Mouse (Mus musculus): ENCODE results near the gene Srr. TPM values are rescaled to one million over a fixed set of nuclear protein-coding genes. Genes with fewer than 3 reads are reported as not detected.
A peak's percentile ranks its signal among the peaks of the same experiment; 100 is the strongest.

The Srr gene
- polyA plus RNA-seq, 1 experiment from 2014 or later, result 24.4 TPM

DNA sequence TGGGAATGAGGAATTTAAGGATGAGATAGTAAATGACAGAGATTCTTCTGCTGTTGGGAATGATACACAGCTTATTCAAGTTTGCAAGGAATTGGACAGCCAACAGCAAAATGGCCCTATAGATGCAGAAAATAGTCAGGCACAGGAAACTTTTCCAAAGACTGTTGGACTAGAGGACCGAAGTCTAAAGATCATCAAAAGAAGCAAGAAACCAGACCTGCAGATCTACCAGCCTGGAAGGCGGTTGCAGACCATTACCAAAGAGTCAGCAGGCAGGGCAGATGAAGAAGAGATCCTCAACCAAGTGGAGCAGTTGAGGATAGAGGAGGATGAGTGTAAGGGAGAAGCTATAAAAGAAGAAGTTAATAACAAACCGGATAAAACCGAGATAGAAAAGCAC is 3.4 kb upstream of the Srr start:
- DNase-seq (ENCODE audit: low spot score) (no peak), ATAC-seq (replicated peaks; ENCODE audit: low FRiP score, low read depth) (no peak)
- no peak overlapping the region for H3K4me3 ChIP-seq (replicated peaks; ENCODE audit: low read depth, low read length)
- TF ChIP-seq CTCF (IDR thresholded peaks at IDR 0.05; ENCODE audit: low read depth), result no peak
- H3K9me3 ChIP-seq (replicated peaks; ENCODE audit: low read length), result no peaks in the 10 kb centered on the region
- no peaks in the 10 kb centered on the region for H3K27me3 ChIP-seq (ENCODE audit: insufficient read depth, low read length)
- no peak overlapping the region for H3K9ac ChIP-seq (ENCODE audit: low read depth, low read length)
- H3K36me3 ChIP-seq (ENCODE audit: insufficient read depth, low read length), result peaks cover 26% of the 10 kb centered on the region
- no peak overlapping the region for H3K27ac ChIP-seq
- 84% methylated on average over 4 of the region's 4 CpGs for WGBS
- H3K4me2 ChIP-seq (ENCODE audit: low read length), result no peak overlapping the region
- 0 out of 2 replicates have a peak, but pooled peaks cover 13% of the 10 kb centered on the region for H3K4me1 ChIP-seq (replicated peaks; ENCODE audit: insufficient read depth, low read length)

DNA sequence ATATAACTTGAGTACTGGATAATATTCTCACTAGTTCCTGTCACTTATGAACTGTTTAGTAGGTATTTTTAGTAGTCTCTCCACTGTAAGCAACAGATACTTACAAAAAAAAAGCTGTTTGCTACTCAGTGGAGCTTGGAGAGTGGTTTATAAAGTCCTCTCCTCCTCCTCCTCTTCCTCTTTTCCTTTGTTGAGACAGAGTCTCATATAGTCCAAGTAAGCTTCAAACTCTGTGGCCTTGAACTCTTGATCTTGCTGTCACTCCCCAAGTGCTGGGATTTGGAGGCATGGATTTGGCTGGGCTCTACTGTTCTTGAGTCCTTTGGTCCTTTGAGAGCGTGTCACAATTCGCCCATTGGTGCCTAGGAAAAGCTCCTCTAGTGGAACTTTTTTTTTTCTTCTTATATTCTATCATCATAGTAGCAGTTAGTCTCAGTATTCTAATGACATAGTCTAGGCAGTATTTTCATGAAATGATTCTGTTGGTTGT is 1.5 kb upstream of the Srr start:
- H3K36me3 ChIP-seq (ENCODE audit: insufficient read depth, low read length), result peaks cover 12% of the 10 kb centered on the region; the same call in 1 of the 2 replicates
- H3K27me3 ChIP-seq (ENCODE audit: insufficient read depth, low read length), result no peaks in the 10 kb centered on the region
- DNase-seq (ENCODE audit: low spot score) (no peak), ATAC-seq (replicated peaks; ENCODE audit: low FRiP score, low read depth) (no peak)
- WGBS, result 86% methylated on average over 2 of the region's 2 CpGs
- no peak overlapping the region for H3K9ac ChIP-seq (ENCODE audit: low read depth, low read length)
- 0 out of 2 replicates have a peak, but pooled peaks cover 13% of the 10 kb centered on the region for H3K4me1 ChIP-seq (replicated peaks; ENCODE audit: insufficient read depth, low read length)
- no peak overlapping the region for H3K27ac ChIP-seq
- H3K4me3 ChIP-seq (replicated peaks; ENCODE audit: low read depth, low read length), result no peak overlapping the region
- no peak for TF ChIP-seq CTCF (IDR thresholded peaks at IDR 0.05; ENCODE audit: low read depth)
- no peaks in the 10 kb centered on the region for H3K9me3 ChIP-seq (replicated peaks; ENCODE audit: low read length)
- H3K4me2 ChIP-seq (ENCODE audit: low read length), result peak overlapping the region; percentile 65; the same call in 1 of the 2 replicates

DNA sequence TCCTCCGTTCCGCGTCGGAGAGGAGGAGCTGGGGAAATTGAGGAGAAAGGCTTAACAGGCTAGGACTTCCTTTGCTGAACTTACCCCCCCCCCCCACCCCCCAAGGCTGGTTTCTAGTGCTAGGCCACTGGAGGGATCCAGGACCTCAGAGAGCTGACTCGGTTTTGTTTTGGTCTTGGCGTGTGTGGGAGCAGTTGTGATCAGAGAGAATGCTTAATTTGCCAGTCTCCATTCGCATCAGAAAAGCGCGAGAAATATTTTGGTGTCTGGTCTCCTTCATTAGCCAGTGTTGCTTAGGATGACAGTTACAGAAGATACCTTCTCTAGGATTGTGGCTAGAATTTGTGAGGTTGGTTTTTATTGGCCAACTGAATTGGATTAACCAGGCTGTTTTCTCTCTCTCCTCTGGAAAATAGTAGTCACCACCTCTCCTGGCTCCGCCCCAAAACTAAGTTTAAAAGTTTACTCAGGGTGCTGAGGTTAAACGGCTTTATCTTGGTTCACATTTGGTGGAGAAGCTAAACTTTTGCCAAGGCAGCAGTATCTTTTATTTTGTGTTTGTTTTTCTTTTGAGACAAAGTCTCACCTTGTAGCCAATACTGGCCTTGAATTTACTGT is 749 bp upstream of the Srr start:
- DNase-seq (ENCODE audit: low spot score), result peak; percentile 35

DNA sequence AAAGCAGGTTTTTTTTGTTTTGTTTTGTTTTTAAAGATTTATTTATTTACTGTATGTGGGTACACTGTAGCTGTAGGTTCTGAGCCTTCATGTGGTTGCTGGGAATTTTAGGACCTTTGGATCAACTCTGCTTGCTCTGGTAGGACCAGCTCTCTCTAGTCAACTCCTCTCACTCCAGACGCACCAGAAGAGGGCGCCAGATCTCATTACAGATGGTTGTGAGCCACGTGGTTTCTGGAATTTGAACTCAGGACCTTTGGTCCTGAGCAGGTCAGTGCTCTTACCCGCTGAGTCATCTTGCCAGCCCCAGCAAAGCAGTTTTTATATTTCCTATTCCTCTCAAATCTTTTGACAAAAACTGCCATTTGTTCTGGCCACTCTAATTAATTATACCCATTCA is 1.6 kb downstream of the Srr start:
- no peak overlapping the region for H3K4me3 ChIP-seq (replicated peaks; ENCODE audit: low read depth, low read length)
- H3K27me3 ChIP-seq (ENCODE audit: insufficient read depth, low read length), result no peaks in the 10 kb centered on the region
- 50% methylated on average over 4 of the region's 4 CpGs for WGBS
- no peak overlapping the region for H3K27ac ChIP-seq
- 0 out of 2 replicates have a peak, but pooled peaks cover 13% of the 10 kb centered on the region for H3K4me1 ChIP-seq (replicated peaks; ENCODE audit: insufficient read depth, low read length)
- H3K36me3 ChIP-seq (ENCODE audit: insufficient read depth, low read length), result peaks cover 6% of the 10 kb centered on the region
- 0 out of 2 replicates have a peak overlapping the region, but pooled peaks have one; percentile 65 for H3K4me2 ChIP-seq (ENCODE audit: low read length)
- DNase-seq (ENCODE audit: low spot score) (peak; percentile 50), ATAC-seq (replicated peaks; ENCODE audit: low FRiP score, low read depth) (no peak)
- H3K9me3 ChIP-seq (replicated peaks; ENCODE audit: low read length), result no peaks in the 10 kb centered on the region
- peak; percentile 64 for TF ChIP-seq CTCF (IDR thresholded peaks at IDR 0.05; ENCODE audit: low read depth)
- H3K9ac ChIP-seq (ENCODE audit: low read depth, low read length), result no peak overlapping the region

More for the DNA sequence above, 749 bp upstream of the Srr start:
- WGBS, result 4% methylated on average over 11 of the region's 11 CpGs
- no peaks in the 10 kb centered on the region for H3K27me3 ChIP-seq (ENCODE audit: insufficient read depth, low read length)
- 0 out of 2 replicates have a peak, but pooled peaks cover 13% of the 10 kb centered on the region for H3K4me1 ChIP-seq (replicated peaks; ENCODE audit: insufficient read depth, low read length)
- 0 out of 2 replicates have a peak, but pooled peaks cover 7% of the 10 kb centered on the region for H3K36me3 ChIP-seq (ENCODE audit: insufficient read depth, low read length)
- no peaks in the 10 kb centered on the region for H3K9me3 ChIP-seq (replicated peaks; ENCODE audit: low read length)
- H3K27ac ChIP-seq, result peak overlapping the region; percentile 99
- ATAC-seq (replicated peaks; ENCODE audit: low FRiP score, low read depth), result peak; percentile 23
- peak overlapping the region; percentile 85 for H3K4me3 ChIP-seq (replicated peaks; ENCODE audit: low read depth, low read length)
- peak overlapping the region; percentile 88 for H3K9ac ChIP-seq (ENCODE audit: low read depth, low read length)
- TF ChIP-seq CTCF (IDR thresholded peaks at IDR 0.05; ENCODE audit: low read depth), result no peak
- H3K4me2 ChIP-seq (ENCODE audit: low read length), result peak overlapping the region; percentile 65

DNA sequence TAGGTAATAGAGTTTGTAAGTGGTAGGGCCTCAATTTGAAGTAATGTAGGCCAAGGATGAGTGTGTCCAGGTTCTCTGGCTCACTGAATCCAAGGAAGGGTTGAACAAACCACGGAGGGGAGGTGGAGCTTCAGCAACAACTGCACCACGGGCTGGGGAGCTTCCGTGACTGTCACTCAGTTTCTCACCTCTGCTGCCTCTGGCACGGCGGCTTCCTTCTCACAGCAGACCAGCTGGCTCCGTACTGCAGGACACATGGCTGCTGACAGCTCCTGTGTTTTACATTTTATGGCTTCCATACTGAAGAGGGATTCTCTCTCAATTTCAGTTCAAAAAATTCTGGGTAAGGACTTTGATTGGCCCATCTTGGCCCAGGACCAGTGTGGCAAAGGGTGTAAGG is 6.5 kb downstream of the Srr start:
- TF ChIP-seq CTCF (IDR thresholded peaks at IDR 0.05; ENCODE audit: low read depth), result no peak
- ATAC-seq (replicated peaks; ENCODE audit: low FRiP score, low read depth), result no peak
- Histone ChIP-seq H3K4me1 (replicated peaks; ENCODE audit: insufficient read depth, low read length) (no peaks in the 10 kb centered on the region), H3K9ac (ENCODE audit: low read depth, low read length) (no peak overlapping the region), H3K9me3 (replicated peaks; ENCODE audit: low read length) (no peaks in the 10 kb centered on the region), H3K4me2 (ENCODE audit: low read length) (no peak overlapping the region), H3K27me3 (ENCODE audit: insufficient read depth, low read length) (no peaks in the 10 kb centered on the region), H3K27ac (no peak overlapping the region), H3K36me3 (ENCODE audit: insufficient read depth, low read length) (peaks cover 24% of the 10 kb centered on the region), H3K4me3 (replicated peaks; ENCODE audit: low read depth, low read length) (no peak overlapping the region)
- WGBS, result 54% methylated on average over 6 of the region's 6 CpGs
- no peak for DNase-seq (ENCODE audit: low spot score)

DNA sequence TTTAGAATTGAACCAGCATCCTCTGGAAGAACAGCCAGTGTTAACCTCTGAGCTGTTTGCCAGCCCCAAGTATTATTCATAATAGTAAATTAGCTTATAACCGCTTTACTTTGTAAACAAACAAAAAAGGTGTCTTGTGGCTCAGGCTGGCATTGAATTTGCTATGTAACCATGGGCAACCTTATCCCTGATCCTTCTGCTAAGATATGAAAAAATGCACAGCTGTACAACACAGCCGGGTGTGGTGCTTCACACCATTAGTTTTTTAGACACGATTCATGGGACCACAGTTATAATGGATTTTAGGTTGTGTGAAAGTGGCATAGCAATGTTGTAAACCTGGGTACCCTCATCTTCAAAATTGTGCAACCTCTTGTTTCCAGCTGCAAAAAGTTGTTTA is 13.3 kb downstream of the Srr start:
- Histone ChIP-seq H3K4me3 (replicated peaks; ENCODE audit: low read depth, low read length) (no peak overlapping the region), H3K9ac (ENCODE audit: low read depth, low read length) (no peak overlapping the region), H3K27ac (no peak overlapping the region), H3K4me2 (ENCODE audit: low read length) (no peak overlapping the region), H3K36me3 (ENCODE audit: insufficient read depth, low read length) (peaks cover 28% of the 10 kb centered on the region; the same call in 1 of the 2 replicates), H3K4me1 (replicated peaks; ENCODE audit: insufficient read depth, low read length) (no peaks in the 10 kb centered on the region), H3K9me3 (replicated peaks; ENCODE audit: low read length) (no peaks in the 10 kb centered on the region), H3K27me3 (ENCODE audit: insufficient read depth, low read length) (no peaks in the 10 kb centered on the region)
- ATAC-seq (replicated peaks; ENCODE audit: low FRiP score, low read depth) (no peak), DNase-seq (ENCODE audit: low spot score) (no peak)
- 88% methylated on average over 3 of the region's 3 CpGs for WGBS
- no peak for TF ChIP-seq CTCF (IDR thresholded peaks at IDR 0.05; ENCODE audit: low read depth)
